Mouse (Mus musculus): ENCODE measurements around the gene Cped1.

- no peak for TF ChIP-seq POLR2A (IDR thresholded peaks at IDR 0.05; ENCODE audit: control insufficient read depth in 1 of 2, insufficient read depth in 1 of 2, low read depth in 1 of 2, low read length in 2 of 2, poor library complexity in 1 of 2)
- TF ChIP-seq EP300 (IDR thresholded peaks at IDR 0.05; ENCODE audit: low read depth in 1 of 2, low read length in 2 of 2) = no peak
- TF ChIP-seq MYC (IDR thresholded peaks at IDR 0.05; ENCODE audit: low read depth, low read length) = no peak
- no peak for TF ChIP-seq CTCF (IDR thresholded peaks at IDR 0.05 in 2 of 3, conservative IDR thresholded peaks at IDR 0.05 in 1 of 3; ENCODE audit: control insufficient read depth in 1 of 3, insufficient read depth in 1 of 3, low read depth in 2 of 3, low read length in 3 of 3, poor library complexity in 1 of 3, severe bottlenecking in 1 of 3)
- no peak for TF ChIP-seq GATA1 (IDR thresholded peaks at IDR 0.05; ENCODE audit: low read depth, low read length)
- TF ChIP-seq MAZ (IDR thresholded peaks at IDR 0.05; ENCODE audit: low read depth, low read length) = no peak
- no peak for TF ChIP-seq ZC3H11A (IDR thresholded peaks at IDR 0.05; ENCODE audit: low read depth, low read length)
- TF ChIP-seq ZNF384 (IDR thresholded peaks at IDR 0.05; ENCODE audit: low read depth, low read length) = no peak
- no peak for TF ChIP-seq E2F4 (IDR thresholded peaks at IDR 0.05; ENCODE audit: borderline replicate concordance, low read depth, low read length)
- no peak for TF ChIP-seq USF1 (IDR thresholded peaks at IDR 0.05; ENCODE audit: low read depth, low read length)
- no peak for TF ChIP-seq CHD1 (IDR thresholded peaks at IDR 0.05; ENCODE audit: low read depth, low read length)
- no peak for TF ChIP-seq MAFK (IDR thresholded peaks at IDR 0.05; ENCODE audit: borderline replicate concordance, low read depth, low read length)
Measured at GRCm38 (mm10) chr6:22026358-22026673, 40.6 kb downstream of the Cped1 start.
